Mouse (Mus musculus): ENCODE data around the gene Ctcfl. TPM values are rescaled to one million over a fixed set of nuclear protein-coding genes. Genes with fewer than 3 reads are reported as not detected.
"Not testable (repeated sequence)": the region's sequence is repeated elsewhere in the genome, so short reads cannot be mapped to it uniquely, and the experiment has no call there.

The Ctcfl gene
- polyA plus RNA-seq, 1 experiment: not detected

GRCm38 (mm10) chr2:173113796-173114195 lies 5.5 kb downstream of the Ctcfl start:
- H3K36me3 ChIP-seq (ENCODE audit: control insufficient read depth, insufficient read depth, low read length, poor library complexity, severe bottlenecking); H3K4me1 ChIP-seq (ENCODE audit: control insufficient read depth, insufficient read depth, low read length); H3K4me3 ChIP-seq (ENCODE audit: low read depth, low read length); H3K27me3 ChIP-seq (ENCODE audit: control insufficient read depth, insufficient read depth, low read length, poor library complexity, severe bottlenecking); H3K27ac ChIP-seq (ENCODE audit: insufficient read depth, low read length); H3K9me3 ChIP-seq (replicated peaks; ENCODE audit: control insufficient read depth, insufficient read depth, low read length, poor library complexity, severe bottlenecking); H3K9ac ChIP-seq (ENCODE audit: low read depth, poor library complexity, severe bottlenecking): not testable (repeated sequence)
- peak; percentile 29 for TF ChIP-seq CTCF (IDR thresholded peaks at IDR 0.05; ENCODE audit: low read depth, low read length)

- Histone ChIP-seq H3K27ac (ENCODE audit: insufficient read depth, low read length) (no peak overlapping the region), H3K4me1 (ENCODE audit: control insufficient read depth, insufficient read depth, low read length) (no peaks in the 10 kb centered on the region), H3K36me3 (ENCODE audit: control insufficient read depth, insufficient read depth, low read length, poor library complexity, severe bottlenecking) (no peaks in the 10 kb centered on the region), H3K4me3 (ENCODE audit: low read depth, low read length) (no peak overlapping the region), H3K9me3 (replicated peaks; ENCODE audit: control insufficient read depth, insufficient read depth, low read length, poor library complexity, severe bottlenecking) (no peaks in the 10 kb centered on the region), H3K9ac (ENCODE audit: low read depth, poor library complexity, severe bottlenecking) (no peak overlapping the region), H3K27me3 (ENCODE audit: control insufficient read depth, insufficient read depth, low read length, poor library complexity, severe bottlenecking) (no peaks in the 10 kb centered on the region)
- TF ChIP-seq CTCF (IDR thresholded peaks at IDR 0.05; ENCODE audit: low read depth, low read length): no peak
- no peak for TF ChIP-seq EP300 (IDR thresholded peaks at IDR 0.05; ENCODE audit: insufficient read depth, low read depth, low read length)
- TF ChIP-seq POLR2A (IDR thresholded peaks at IDR 0.05; ENCODE audit: insufficient read depth, low read length): no peak
Measured at GRCm38 (mm10) chr2:173110571-173110970, 8.8 kb downstream of the Ctcfl start.

GRCm38 (mm10) chr2:173109510-173109909 lies 9.8 kb downstream of the Ctcfl start:
- Histone ChIP-seq H3K27ac (ENCODE audit: insufficient read depth, low read length) (no peak overlapping the region), H3K27me3 (ENCODE audit: control insufficient read depth, insufficient read depth, low read length, poor library complexity, severe bottlenecking) (no peaks in the 10 kb centered on the region), H3K9me3 (replicated peaks; ENCODE audit: control insufficient read depth, insufficient read depth, low read length, poor library complexity, severe bottlenecking) (no peaks in the 10 kb centered on the region), H3K9ac (ENCODE audit: low read depth, poor library complexity, severe bottlenecking) (no peak overlapping the region), H3K36me3 (ENCODE audit: control insufficient read depth, insufficient read depth, low read length, poor library complexity, severe bottlenecking) (no peaks in the 10 kb centered on the region), H3K4me3 (ENCODE audit: low read depth, low read length) (no peak overlapping the region), H3K4me1 (ENCODE audit: control insufficient read depth, insufficient read depth, low read length) (no peaks in the 10 kb centered on the region)
- TF ChIP-seq POLR2A (IDR thresholded peaks at IDR 0.05; ENCODE audit: insufficient read depth, low read length) (no peak), EP300 (IDR thresholded peaks at IDR 0.05; ENCODE audit: insufficient read depth, low read depth, low read length) (no peak), CTCF (IDR thresholded peaks at IDR 0.05; ENCODE audit: low read depth, low read length) (no peak)

GRCm38 (mm10) chr2:173108509-173109190 lies 10.7 kb downstream of the Ctcfl start:
- no peaks in the 10 kb centered on the region for H3K36me3 ChIP-seq (ENCODE audit: control insufficient read depth, insufficient read depth, low read length, poor library complexity, severe bottlenecking)
- H3K9me3 ChIP-seq (replicated peaks; ENCODE audit: control insufficient read depth, insufficient read depth, low read length, poor library complexity, severe bottlenecking): no peaks in the 10 kb centered on the region
- no peaks in the 10 kb centered on the region for H3K4me1 ChIP-seq (ENCODE audit: control insufficient read depth, insufficient read depth, low read length)
- TF ChIP-seq EP300 (IDR thresholded peaks at IDR 0.05; ENCODE audit: insufficient read depth, low read depth, low read length) (no peak), POLR2A (IDR thresholded peaks at IDR 0.05; ENCODE audit: insufficient read depth, low read length) (no peak), CTCF (IDR thresholded peaks at IDR 0.05; ENCODE audit: low read depth, low read length) (no peak)
- no peaks in the 10 kb centered on the region for H3K27me3 ChIP-seq (ENCODE audit: control insufficient read depth, insufficient read depth, low read length, poor library complexity, severe bottlenecking)
- no peak overlapping the region for H3K27ac ChIP-seq (ENCODE audit: insufficient read depth, low read length)
- no peak overlapping the region for H3K4me3 ChIP-seq (ENCODE audit: low read depth, low read length)
- no peak overlapping the region for H3K9ac ChIP-seq (ENCODE audit: low read depth, poor library complexity, severe bottlenecking)

GRCm38 (mm10) chr2:173106889-173107785 lies 12.2 kb downstream of the Ctcfl start:
- Histone ChIP-seq H3K27me3 (ENCODE audit: control insufficient read depth, insufficient read depth, low read length, poor library complexity, severe bottlenecking) (no peaks in the 10 kb centered on the region), H3K4me3 (ENCODE audit: low read depth, low read length) (no peak overlapping the region), H3K36me3 (ENCODE audit: control insufficient read depth, insufficient read depth, low read length, poor library complexity, severe bottlenecking) (no peaks in the 10 kb centered on the region), H3K27ac (ENCODE audit: insufficient read depth, low read length) (no peak overlapping the region), H3K9me3 (replicated peaks; ENCODE audit: control insufficient read depth, insufficient read depth, low read length, poor library complexity, severe bottlenecking) (no peaks in the 10 kb centered on the region), H3K9ac (ENCODE audit: low read depth, poor library complexity, severe bottlenecking) (no peak overlapping the region), H3K4me1 (ENCODE audit: control insufficient read depth, insufficient read depth, low read length) (no peaks in the 10 kb centered on the region)
- TF ChIP-seq POLR2A (IDR thresholded peaks at IDR 0.05; ENCODE audit: insufficient read depth, low read length) (no peak), CTCF (IDR thresholded peaks at IDR 0.05; ENCODE audit: low read depth, low read length) (peak; percentile 57)

- Histone ChIP-seq H3K4me3 (ENCODE audit: low read depth, low read length) (no peak overlapping the region), H3K9me3 (replicated peaks; ENCODE audit: control insufficient read depth, insufficient read depth, low read length, poor library complexity, severe bottlenecking) (no peaks in the 10 kb centered on the region), H3K4me1 (ENCODE audit: control insufficient read depth, insufficient read depth, low read length) (no peaks in the 10 kb centered on the region), H3K9ac (ENCODE audit: low read depth, poor library complexity, severe bottlenecking) (no peak overlapping the region), H3K27me3 (ENCODE audit: control insufficient read depth, insufficient read depth, low read length, poor library complexity, severe bottlenecking) (no peaks in the 10 kb centered on the region), H3K27ac (ENCODE audit: insufficient read depth, low read length) (no peak overlapping the region), H3K36me3 (ENCODE audit: control insufficient read depth, insufficient read depth, low read length, poor library complexity, severe bottlenecking) (no peaks in the 10 kb centered on the region)
- no peak for TF ChIP-seq POLR2A (IDR thresholded peaks at IDR 0.05; ENCODE audit: insufficient read depth, low read length)
- no peak for TF ChIP-seq CTCF (IDR thresholded peaks at IDR 0.05; ENCODE audit: low read depth, low read length)
- no peak for TF ChIP-seq EP300 (IDR thresholded peaks at IDR 0.05; ENCODE audit: insufficient read depth, low read depth, low read length)
Measured at GRCm38 (mm10) chr2:173106409-173106808, 12.9 kb downstream of the Ctcfl start.

All from ES-Bruce4 (cell line).